Comparison of ENCODE assay signal across 25 mouse cellular contexts in genomic region chr10:81204137-81204536, GRCm38 (mm10). TPM values are rescaled to one million over a fixed set of nuclear protein-coding genes. Genes with fewer than 3 reads are reported as not detected.
DNase-seq lines count a peak whose midpoint lies in the region; ATAC-seq and TF ChIP-seq lines count a peak whose summit lies in the region.
"Had no signal": no experiment of that assay in that cellular context is flagged by ENCODE, and none has a peak within 500 bp of the region (broad histone marks: within the 10 kb centered on the region; RNA-seq: fewer than 3 reads in every experiment).

No protein-coding gene starts in this region.

- 0 out of 2 replicates have a peak, but pooled peaks cover 9% of the 10 kb centered on the region for H3K27me3 ChIP-seq in forebrain, embryonic 13.5 days
- H3K27me3 ChIP-seq in forebrain, embryonic 10.5 days (ENCODE audit: poor library complexity, severe bottlenecking): peaks cover 18% of the 10 kb centered on the region
- no peaks in the 10 kb centered on the region for H3K27me3 ChIP-seq in heart, embryonic 16.5 days (ENCODE audit: control insufficient read depth, insufficient read depth, low read length)
- H3K27me3 ChIP-seq in neural tube, embryonic 12.5 days (replicated peaks): peaks cover 6% of the 10 kb centered on the region; the same call in 1 of the 2 replicates
- H3K27me3 ChIP-seq in neural tube, embryonic 15.5 days (replicated peaks): no peaks in the 10 kb centered on the region; the same call in 1 of the 2 replicates
- no peaks in the 10 kb centered on the region for H3K27me3 ChIP-seq in small intestine, adult 2 months (ENCODE audit: control insufficient read depth, insufficient read depth, low read length)
- H3K27me3 ChIP-seq: CH12.LX had no signal

- DNase-seq in forebrain, embryonic 10.5 days (ENCODE audit: extremely low spot score, low spot score): no peak
- DNase-seq in heart, adult 8-10 months (ENCODE audit: low spot score): no peak
- no peak for DNase-seq in left cerebral cortex, postnatal 10 days (ENCODE audit: extremely low spot score in 1 of 2, low spot score in 2 of 2)
- DNase-seq: adrenal gland, postnatal 10 days; cerebellum, adult 18-20 months; gastrocnemius, postnatal 10 days; kidney, adult 2 months; lung, adult 18-20 months; lung, postnatal 36 days; right cerebral cortex, adult 18-20 months; thymus, postnatal 25 days had no signal

- no peak overlapping the region for H3K4me3 ChIP-seq in forebrain, embryonic 13.5 days
- H3K4me3 ChIP-seq in forebrain, embryonic 10.5 days: no peak overlapping the region
- no peak overlapping the region for H3K4me3 ChIP-seq in heart, embryonic 16.5 days (ENCODE audit: low read length)
- H3K4me3 ChIP-seq in neural tube, embryonic 12.5 days: no peak overlapping the region
- no peak overlapping the region for H3K4me3 ChIP-seq in neural tube, embryonic 15.5 days (replicated peaks)
- H3K4me3 ChIP-seq in small intestine, adult 2 months (ENCODE audit: low read depth, low read length): no peak overlapping the region
- H3K4me3 ChIP-seq: embryonic facial prominence, embryonic 12.5 days; layer of hippocampus, adult 2 months; limb, embryonic 12.5 days had no signal

- no peak for TF ChIP-seq CTCF in small intestine, adult 2 months (IDR thresholded peaks at IDR 0.05; ENCODE audit: extremely low read depth, insufficient read length, insufficient replicate concordance, low read depth, low read length)

- no peak overlapping the region; the same call in 1 of the 2 replicates for H3K9ac ChIP-seq in forebrain, embryonic 13.5 days
- no peak overlapping the region for H3K9ac ChIP-seq in heart, embryonic 16.5 days (ENCODE audit: low read length)
- H3K9ac ChIP-seq in neural tube, embryonic 12.5 days: no peak overlapping the region
- H3K9ac ChIP-seq in neural tube, embryonic 15.5 days (replicated peaks): no peak overlapping the region
- H3K9ac ChIP-seq: embryonic facial prominence, embryonic 12.5 days; limb, embryonic 12.5 days had no signal

- no peak overlapping the region for H3K4me2 ChIP-seq in forebrain, embryonic 13.5 days
- no peak overlapping the region for H3K4me2 ChIP-seq in heart, embryonic 16.5 days (ENCODE audit: low read depth, low read length)
- H3K4me2 ChIP-seq in neural tube, embryonic 12.5 days (replicated peaks): no peak overlapping the region
- no peak overlapping the region for H3K4me2 ChIP-seq in neural tube, embryonic 15.5 days
- H3K4me2 ChIP-seq: embryonic facial prominence, embryonic 12.5 days; limb, embryonic 12.5 days had no signal

- ATAC-seq in forebrain, embryonic 13.5 days: peak; percentile 19; the same call in 1 of the 2 replicates
- ATAC-seq in heart, embryonic 16.5 days (replicated peaks; ENCODE audit: extremely low read depth, insufficient read depth, low FRiP score): no peak
- 0 out of 2 replicates have a peak, but pooled peaks have one; percentile 26 for ATAC-seq in neural tube, embryonic 12.5 days (ENCODE audit: low FRiP score, low read depth)
- ATAC-seq in neural tube, embryonic 15.5 days (ENCODE audit: low FRiP score): no peak

- H3K36me3 ChIP-seq in forebrain, embryonic 13.5 days (ENCODE audit: poor library complexity, severe bottlenecking): peaks cover 35% of the 10 kb centered on the region
- no peaks in the 10 kb centered on the region for H3K36me3 ChIP-seq in forebrain, embryonic 10.5 days (replicated peaks)
- no peaks in the 10 kb centered on the region for H3K36me3 ChIP-seq in heart, embryonic 16.5 days (ENCODE audit: control insufficient read depth, insufficient read depth)
- peaks cover 26% of the 10 kb centered on the region for H3K36me3 ChIP-seq in neural tube, embryonic 12.5 days
- peaks cover 26% of the 10 kb centered on the region for H3K36me3 ChIP-seq in neural tube, embryonic 15.5 days
- no peaks in the 10 kb centered on the region for H3K36me3 ChIP-seq in small intestine, adult 2 months (ENCODE audit: control insufficient read depth, insufficient read depth, low read length)
- H3K36me3 ChIP-seq: embryonic facial prominence, embryonic 12.5 days; limb, embryonic 12.5 days had no signal

- no peak overlapping the region for H3K27ac ChIP-seq in forebrain, embryonic 13.5 days
- no peak overlapping the region for H3K27ac ChIP-seq in forebrain, embryonic 10.5 days
- peak overlapping the region; percentile 96 for H3K27ac ChIP-seq in heart, embryonic 16.5 days (ENCODE audit: low read length)
- no peak overlapping the region for H3K27ac ChIP-seq in neural tube, embryonic 12.5 days
- H3K27ac ChIP-seq in neural tube, embryonic 15.5 days (replicated peaks): no peak overlapping the region; the same call in 1 of the 2 replicates
- H3K27ac ChIP-seq in small intestine, adult 2 months (ENCODE audit: insufficient read depth, low read depth, low read length): peak overlapping the region; percentile 69; the same call in 1 of the 2 replicates
- H3K27ac ChIP-seq: embryonic facial prominence, embryonic 12.5 days; layer of hippocampus, adult 2 months; limb, embryonic 12.5 days had no signal

- no peaks in the 10 kb centered on the region for H3K4me1 ChIP-seq in forebrain, embryonic 13.5 days
- peaks cover 10% of the 10 kb centered on the region for H3K4me1 ChIP-seq in forebrain, embryonic 10.5 days
- peaks cover 33% of the 10 kb centered on the region for H3K4me1 ChIP-seq in heart, embryonic 16.5 days (ENCODE audit: control insufficient read depth, insufficient read depth, low read length)
- H3K4me1 ChIP-seq in neural tube, embryonic 12.5 days: no peaks in the 10 kb centered on the region
- H3K4me1 ChIP-seq in neural tube, embryonic 15.5 days: no peaks in the 10 kb centered on the region; the same call in 1 of the 2 replicates
- peaks cover 11% of the 10 kb centered on the region; the same call in 1 of the 2 replicates for H3K4me1 ChIP-seq in small intestine, adult 2 months (ENCODE audit: control insufficient read depth, insufficient read depth, insufficient read length, low read length)
- H3K4me1 ChIP-seq: embryonic facial prominence, embryonic 12.5 days; limb, embryonic 12.5 days had no signal

- TF ChIP-seq POLR2A in small intestine, adult 2 months (IDR thresholded peaks at IDR 0.05; ENCODE audit: low read depth, low read length): no peak

- no peaks in the 10 kb centered on the region for H3K9me3 ChIP-seq in forebrain, embryonic 13.5 days (replicated peaks)
- no peaks in the 10 kb centered on the region for H3K9me3 ChIP-seq in forebrain, embryonic 10.5 days
- no peaks in the 10 kb centered on the region for H3K9me3 ChIP-seq in heart, embryonic 16.5 days (replicated peaks; ENCODE audit: control insufficient read depth, low read length)
- H3K9me3 ChIP-seq in neural tube, embryonic 12.5 days: no peaks in the 10 kb centered on the region
- no peaks in the 10 kb centered on the region for H3K9me3 ChIP-seq in neural tube, embryonic 15.5 days (replicated peaks)
- H3K9me3 ChIP-seq: embryonic facial prominence, embryonic 12.5 days; limb, embryonic 12.5 days had no signal

- intact Hi-C loops in left cerebral cortex, postnatal 10 days (cut with DNase I): loop anchor here (10.0 kb wide), 1 partner anchor 251 kb away; the partner anchor contains the start of gene Nfic

- 72% methylated on average over 4 of the region's 4 CpGs for WGBS in forebrain, embryonic 13.5 days
- WGBS in forebrain, embryonic 10.5 days: 68% methylated on average over 4 of the region's 4 CpGs
- WGBS in heart, embryonic 16.5 days: 52% methylated on average over 4 of the region's 4 CpGs
- WGBS in neural tube, embryonic 12.5 days: 69% methylated on average over 4 of the region's 4 CpGs
- WGBS in neural tube, embryonic 15.5 days: 71% methylated on average over 4 of the region's 4 CpGs
- 73% methylated on average over 4 of the region's 4 CpGs for WGBS in small intestine, adult 2 months

RNA-seq across cellular contexts. Expression of gene Nmrk2, which starts 2.3 kb away (rescaled TPM):
- polyA plus RNA-seq in forebrain, embryonic 13.5 days (2015; fragmentation: Nextera tagmentation; extraction: Ambion mirVana): not detected in 2 replicates
- not detected in 2 replicates for polyA plus RNA-seq in forebrain, embryonic 10.5 days (2016; fragmentation: Nextera tagmentation; extraction: Ambion mirVana)
- polyA plus RNA-seq in heart, embryonic 16.5 days (2015; fragmentation: Nextera tagmentation; extraction: Ambion mirVana): 11.9 and 14.6 TPM in 2 replicates
- total RNA-seq in heart, adult 8-10 months (2022): 10 to 100 TPM in 1 of 4 experiments, 1 to 10 TPM in 3; 5.8 to 18.8 (median 8.2) TPM
- polyA plus RNA-seq in neural tube, embryonic 12.5 days (2016; fragmentation: Nextera tagmentation; extraction: Ambion mirVana): 0.14 TPM in 1 of 2 replicates, not detected in the other
- 0.17 and 0.26 TPM in 2 replicates for polyA plus RNA-seq in neural tube, embryonic 15.5 days (2015; fragmentation: Nextera tagmentation; extraction: Ambion mirVana)
- not detected in 2 replicates for polyA plus RNA-seq in small intestine, adult 2 months (2012; rRNA removed)
- not detected for total RNA-seq in left cerebral cortex, postnatal 10 days (2021)
- total RNA-seq: CH12.LX; left cerebral cortex, adult 18-20 months; monocyte, adult 5-6 weeks had no signal
- polyA plus RNA-seq: limb, embryonic 12.5 days; spleen, adult 2 months had no signal

RNA-seq across cellular contexts. Expression of gene 4930442H23Rik, which starts 20.5 kb away (rescaled TPM):
- not detected in 2 replicates for polyA plus RNA-seq in forebrain, embryonic 13.5 days (2015; fragmentation: Nextera tagmentation; extraction: Ambion mirVana)
- not detected in 2 replicates for polyA plus RNA-seq in forebrain, embryonic 10.5 days (2016; fragmentation: Nextera tagmentation; extraction: Ambion mirVana)
- 0.11 TPM in 2 replicates for polyA plus RNA-seq in heart, embryonic 16.5 days (2015; fragmentation: Nextera tagmentation; extraction: Ambion mirVana)
- not detected for total RNA-seq in heart, adult 8-10 months (2022)
- not detected in 2 replicates for polyA plus RNA-seq in neural tube, embryonic 12.5 days (2016; fragmentation: Nextera tagmentation; extraction: Ambion mirVana)
- polyA plus RNA-seq in neural tube, embryonic 15.5 days (2015; fragmentation: Nextera tagmentation; extraction: Ambion mirVana): not detected in 2 replicates
- polyA plus RNA-seq in small intestine, adult 2 months (2012; rRNA removed): not detected in 2 replicates
- total RNA-seq in left cerebral cortex, postnatal 10 days (2021): not detected
- total RNA-seq: adrenal gland, postnatal 10 days; CH12.LX; gastrocnemius, postnatal 10 days; heart, postnatal 14 days; layer of hippocampus, adult 2 months; left cerebral cortex, adult 18-20 months; monocyte, adult 5-6 weeks had no signal
- polyA plus RNA-seq: embryonic facial prominence, embryonic 12.5 days; kidney, adult 2 months; limb, embryonic 12.5 days; spleen, adult 2 months; stomach, embryonic 16.5 days had no signal

RNA-seq across cellular contexts. Expression of gene Dapk3, which starts 21.3 kb away (rescaled TPM):
- 43.5 and 47.7 TPM in 2 replicates for polyA plus RNA-seq in forebrain, embryonic 13.5 days (2015; fragmentation: Nextera tagmentation; extraction: Ambion mirVana)
- 41.6 and 44.9 TPM in 2 replicates for polyA plus RNA-seq in forebrain, embryonic 10.5 days (2016; fragmentation: Nextera tagmentation; extraction: Ambion mirVana)
- 33.9 and 40.2 TPM in 2 replicates for polyA plus RNA-seq in heart, embryonic 16.5 days (2015; fragmentation: Nextera tagmentation; extraction: Ambion mirVana)
- total RNA-seq in heart, adult 8-10 months (2022): 10 to 100 TPM; 26.3 to 35.5 (median 29.8) TPM
- polyA plus RNA-seq in neural tube, embryonic 12.5 days (2016; fragmentation: Nextera tagmentation; extraction: Ambion mirVana): 87.7 and 88.4 TPM in 2 replicates
- 65.7 and 70.4 TPM in 2 replicates for polyA plus RNA-seq in neural tube, embryonic 15.5 days (2015; fragmentation: Nextera tagmentation; extraction: Ambion mirVana)
- 102 and 228 TPM in 2 replicates for polyA plus RNA-seq in small intestine, adult 2 months (2012; rRNA removed)
- total RNA-seq in left cerebral cortex, postnatal 10 days (2021): 10 to 100 TPM; 64.1 to 72.7 TPM

RNA-seq across cellular contexts. Expression of gene Atcay, which starts 26.5 kb away (rescaled TPM):
- polyA plus RNA-seq in forebrain, embryonic 13.5 days (2015; fragmentation: Nextera tagmentation; extraction: Ambion mirVana): 44.5 and 54.2 TPM in 2 replicates
- polyA plus RNA-seq in forebrain, embryonic 10.5 days (2016; fragmentation: Nextera tagmentation; extraction: Ambion mirVana): 5.3 and 6.7 TPM in 2 replicates
- 0.31 and 0.33 TPM in 2 replicates for polyA plus RNA-seq in heart, embryonic 16.5 days (2015; fragmentation: Nextera tagmentation; extraction: Ambion mirVana)
- total RNA-seq in heart, adult 8-10 months (2022): under 1 TPM in 1 of 4 experiments, not detected in 3; 0.63 TPM
- 34.0 and 43.6 TPM in 2 replicates for polyA plus RNA-seq in neural tube, embryonic 12.5 days (2016; fragmentation: Nextera tagmentation; extraction: Ambion mirVana)
- 64.8 and 91.1 TPM in 2 replicates for polyA plus RNA-seq in neural tube, embryonic 15.5 days (2015; fragmentation: Nextera tagmentation; extraction: Ambion mirVana)
- 0.53 and 0.60 TPM in 2 replicates for polyA plus RNA-seq in small intestine, adult 2 months (2012; rRNA removed)
- 100 to 1,000 TPM; 209 to 222 TPM for total RNA-seq in left cerebral cortex, postnatal 10 days (2021)
- total RNA-seq: monocyte, adult 5-6 weeks had no signal

RNA-seq across cellular contexts. Expression of gene Eef2, which starts 27.7 kb away (rescaled TPM):
- 555 and 583 TPM in 2 replicates for polyA plus RNA-seq in forebrain, embryonic 13.5 days (2015; fragmentation: Nextera tagmentation; extraction: Ambion mirVana)
- 596 and 599 TPM in 2 replicates for polyA plus RNA-seq in forebrain, embryonic 10.5 days (2016; fragmentation: Nextera tagmentation; extraction: Ambion mirVana)
- polyA plus RNA-seq in heart, embryonic 16.5 days (2015; fragmentation: Nextera tagmentation; extraction: Ambion mirVana): 435 and 443 TPM in 2 replicates
- total RNA-seq in heart, adult 8-10 months (2022): 1,000 to 10,000 TPM; 1,076 to 1,267 (median 1,170) TPM
- 515 and 520 TPM in 2 replicates for polyA plus RNA-seq in neural tube, embryonic 12.5 days (2016; fragmentation: Nextera tagmentation; extraction: Ambion mirVana)
- 493 and 549 TPM in 2 replicates for polyA plus RNA-seq in neural tube, embryonic 15.5 days (2015; fragmentation: Nextera tagmentation; extraction: Ambion mirVana)
- polyA plus RNA-seq in small intestine, adult 2 months (2012; rRNA removed): 755 and 1,606 TPM in 2 replicates
- total RNA-seq in left cerebral cortex, postnatal 10 days (2021): 1,000 to 10,000 TPM; 1,077 to 1,083 TPM

Comparison
In these comparisons a context has a peak if more than half of its experiments do, and no peak if none do; other contexts are left out.
1. ATAC-seq: peak in forebrain, embryonic 13.5 days (single experiment) and neural tube, embryonic 12.5 days (single experiment); none in heart, embryonic 16.5 days (single experiment) and neural tube, embryonic 15.5 days (single experiment).
2. H3K27ac ChIP-seq: peak in heart, embryonic 16.5 days (single experiment) and small intestine, adult 2 months (single experiment); none in forebrain, embryonic 13.5 days (single experiment), forebrain, embryonic 10.5 days (single experiment), neural tube, embryonic 12.5 days (single experiment) and neural tube, embryonic 15.5 days (single experiment).
3. RNA of gene Nmrk2, which starts 2.3 kb away (polyA plus RNA-seq): 11.9 to 14.6 TPM in heart, embryonic 16.5 days; 0.17 to 0.26 TPM in neural tube, embryonic 15.5 days, 0.14 TPM in neural tube, embryonic 12.5 days, not detected in forebrain, embryonic 10.5 days, not detected in forebrain, embryonic 13.5 days and not detected in small intestine, adult 2 months; every median in the first group is over 10 times any median in the second.